Mouse (Mus musculus) erythroblast, adult 5-6 weeks (primary cell): Measurements from ENCODE around the gene Ppfibp2. TPM values are rescaled to one million over a fixed set of nuclear protein-coding genes. Genes with fewer than 3 reads are reported as not detected.

ENCODE experiments used
- ATAC-seq: replicated peaks from 2 replicates; pipeline ENCODE4 v1.8.0; 2016; ENCODE audit warnings: moderate number of reproducible peaks, mild to moderate bottlenecking, moderate TSS enrichment, inconsistent platforms; ENCODE audit not compliant: poor library complexity, low FRiP score, severe bottlenecking
- total RNA-seq, 2 experiments: library from RNA; stranded (forward) in 1 of 2; stranded (reverse) in 1 of 2; fragments of 150-400 nt in 1 of 2; fragments of 200-764, 138-1000 nt in 1 of 2; gene quantifications; 2 replicates each; pipeline versions ENCODE4 v1.2.3 to v1.2.4; 2015 to 2017; ENCODE audit warnings: low replicate concordance in 2 of 2

Gene Ppfibp2
- total RNA-seq, 2 experiments from 2014 or later: 2.3 to 2.4 TPM

- no peak for ATAC-seq
These were observed 151.0 kb downstream of the Ppfibp2 start for GRCm38 (mm10) chr7:107746036-107746435.

GRCm38 (mm10) chr7:107747476-107747875 is 152.5 kb downstream of the Ppfibp2 start:
- no peak for ATAC-seq

GRCm38 (mm10) chr7:107747954-107748353 is 152.9 kb downstream of the Ppfibp2 start:
- no peak for ATAC-seq

GRCm38 (mm10) chr7:107749270-107749669 is 154.3 kb downstream of the Ppfibp2 start:
- no peak for ATAC-seq

GRCm38 (mm10) chr7:107749721-107750120 is 154.7 kb downstream of the Ppfibp2 start:
- ATAC-seq: no peak

- ATAC-seq: no peak
These were observed 157.1 kb downstream of the Ppfibp2 start for GRCm38 (mm10) chr7:107752031-107752520.

- no peak for ATAC-seq
These were observed 160.9 kb downstream of the Ppfibp2 start for GRCm38 (mm10) chr7:107755905-107756304.

GRCm38 (mm10) chr7:107756748-107757147 is 161.7 kb downstream of the Ppfibp2 start:
- no peak for ATAC-seq

- no peak for ATAC-seq
These were observed 162.5 kb downstream of the Ppfibp2 start, which contains the start of gene Cyb5r2 for GRCm38 (mm10) chr7:107757308-107758151. Gene Cyb5r2 (minus strand): TSS chr7:107758032.

GRCm38 (mm10) chr7:107770812-107771211 is 175.8 kb downstream of the Ppfibp2 start:
- ATAC-seq: no peak

- no peak for ATAC-seq
These were observed 183.2 kb downstream of the Ppfibp2 start for GRCm38 (mm10) chr7:107778216-107778615.

GRCm38 (mm10) chr7:107779611-107780010 is 184.6 kb downstream of the Ppfibp2 start:
- ATAC-seq: no peak

GRCm38 (mm10) chr7:107787977-107788620 is 193.1 kb downstream of the Ppfibp2 start:
- no peak for ATAC-seq

- ATAC-seq: no peak
These were observed 201.5 kb downstream of the Ppfibp2 start for GRCm38 (mm10) chr7:107796500-107796899.

Other genes starting within 250 kb of the Ppfibp2 start
- not detected in 2 replicates for gene Syt9, start 224.5 kb upstream of the Ppfibp2 start, total RNA-seq (2015; ENCODE audit: low replicate concordance)
- gene Syt9, start 224.5 kb upstream of the Ppfibp2 start, total RNA-seq (2017; ENCODE audit: low replicate concordance): not detected in 2 replicates
- gene Olfml1, start 27.8 kb upstream of the Ppfibp2 start, total RNA-seq (2015; ENCODE audit: low replicate concordance): not detected in 2 replicates
- gene Olfml1, start 27.8 kb upstream of the Ppfibp2 start, total RNA-seq (2017; ENCODE audit: low replicate concordance): not detected in 2 replicates
- gene 5330417H12Rik, start 30.0 kb downstream of the Ppfibp2 start, total RNA-seq (2015; ENCODE audit: low replicate concordance): not detected in 2 replicates
- not detected in 2 replicates for gene 5330417H12Rik, start 30.0 kb downstream of the Ppfibp2 start, total RNA-seq (2017; ENCODE audit: low replicate concordance)
- gene Cyb5r2, start 162.8 kb downstream of the Ppfibp2 start, total RNA-seq (2015; ENCODE audit: low replicate concordance): not detected in 2 replicates
- 0.14 TPM in 1 of 2 replicates, not detected in the other for gene Cyb5r2, start 162.8 kb downstream of the Ppfibp2 start, total RNA-seq (2017; ENCODE audit: low replicate concordance)
- gene Ovch2, start 206.0 kb downstream of the Ppfibp2 start, total RNA-seq (2015; ENCODE audit: low replicate concordance): not detected in 2 replicates
- gene Ovch2, start 206.0 kb downstream of the Ppfibp2 start, total RNA-seq (2017; ENCODE audit: low replicate concordance): not detected in 2 replicates
- not detected in 2 replicates for gene Olfr467, start 217.1 kb downstream of the Ppfibp2 start, total RNA-seq (2015; ENCODE audit: low replicate concordance)
- not detected in 2 replicates for gene Olfr467, start 217.1 kb downstream of the Ppfibp2 start, total RNA-seq (2017; ENCODE audit: low replicate concordance)
- gene Olfr469, start 230.3 kb downstream of the Ppfibp2 start, total RNA-seq (2015; ENCODE audit: low replicate concordance): not detected in 2 replicates
- not detected in 2 replicates for gene Olfr469, start 230.3 kb downstream of the Ppfibp2 start, total RNA-seq (2017; ENCODE audit: low replicate concordance)